Mouse (Mus musculus): ENCODE results near the gene P2rx7. TPM values are rescaled to one million over a fixed set of nuclear protein-coding genes. Genes with fewer than 3 reads are reported as not detected.

Gene P2rx7
- polyA plus RNA-seq, 1 experiment from 2014 or later = 0.63 TPM

- H3K27ac ChIP-seq (replicated peaks) = no peak overlapping the region
- no peaks in the 10 kb centered on the region for H3K9me3 ChIP-seq (replicated peaks)
- H3K36me3 ChIP-seq = no peaks in the 10 kb centered on the region
- H3K4me3 ChIP-seq = no peak overlapping the region
- 87% methylated on average over 8 of the region's 8 CpGs for WGBS
- no peaks in the 10 kb centered on the region for H3K4me1 ChIP-seq
- H3K27me3 ChIP-seq (ENCODE audit: low read depth, poor library complexity, severe bottlenecking) = no peaks in the 10 kb centered on the region
- DNase-seq (ENCODE audit: low spot score) = no peak
These were observed 32.3 kb downstream of the P2rx7 start for GRCm38 (mm10) chr5:122676002-122676401.

GRCm38 (mm10) chr5:122677983-122678382, 34.3 kb downstream of the P2rx7 start:
- DNase-seq (ENCODE audit: low spot score) = no peak
- Histone ChIP-seq H3K9me3 (replicated peaks) (no peaks in the 10 kb centered on the region), H3K27ac (replicated peaks) (no peak overlapping the region), H3K27me3 (ENCODE audit: low read depth, poor library complexity, severe bottlenecking) (no peaks in the 10 kb centered on the region), H3K4me3 (no peak overlapping the region), H3K4me1 (no peaks in the 10 kb centered on the region), H3K36me3 (no peaks in the 10 kb centered on the region)
- WGBS = 95% methylated on average over 9 of the region's 9 CpGs

GRCm38 (mm10) chr5:122679881-122680280, 36.2 kb downstream of the P2rx7 start:
- 93% methylated on average over 8 of the region's 8 CpGs for WGBS
- Histone ChIP-seq H3K27me3 (ENCODE audit: low read depth, poor library complexity, severe bottlenecking) (no peaks in the 10 kb centered on the region), H3K4me1 (no peaks in the 10 kb centered on the region), H3K36me3 (no peaks in the 10 kb centered on the region), H3K4me3 (no peak overlapping the region), H3K9me3 (replicated peaks) (no peaks in the 10 kb centered on the region), H3K27ac (replicated peaks) (no peak overlapping the region)
- no peak for DNase-seq (ENCODE audit: low spot score)

GRCm38 (mm10) chr5:122681276-122681675, 37.6 kb downstream of the P2rx7 start:
- 82% methylated on average over 12 of the region's 12 CpGs for WGBS
- no peaks in the 10 kb centered on the region for H3K4me1 ChIP-seq
- H3K4me3 ChIP-seq = no peak overlapping the region
- no peak overlapping the region for H3K27ac ChIP-seq (replicated peaks)
- no peak for DNase-seq (ENCODE audit: low spot score)
- no peaks in the 10 kb centered on the region for H3K9me3 ChIP-seq (replicated peaks)
- H3K36me3 ChIP-seq = no peaks in the 10 kb centered on the region
- no peaks in the 10 kb centered on the region for H3K27me3 ChIP-seq (ENCODE audit: low read depth, poor library complexity, severe bottlenecking)

GRCm38 (mm10) chr5:122683926-122684325, 40.2 kb downstream of the P2rx7 start:
- H3K4me1 ChIP-seq = no peaks in the 10 kb centered on the region
- 83% methylated on average over 10 of the region's 10 CpGs for WGBS

GRCm38 (mm10) chr5:122687391-122687790, 43.7 kb downstream of the P2rx7 start:
- Histone ChIP-seq H3K36me3 (no peaks in the 10 kb centered on the region), H3K27ac (replicated peaks) (no peak overlapping the region), H3K4me1 (peaks cover under 1% of the 10 kb centered on the region; the same call in 1 of the 2 replicates), H3K4me3 (no peak overlapping the region), H3K9me3 (replicated peaks) (no peaks in the 10 kb centered on the region), H3K27me3 (ENCODE audit: low read depth, poor library complexity, severe bottlenecking) (no peaks in the 10 kb centered on the region)
- 86% methylated on average over 4 of the region's 4 CpGs for whole genome bisulfite sequencing
- DNase-seq (ENCODE audit: low spot score) = no peak

More at GRCm38 (mm10) chr5:122683926-122684325, 40.2 kb downstream of the P2rx7 start:
- Histone ChIP-seq H3K27ac (replicated peaks) (no peak overlapping the region), H3K4me3 (no peak overlapping the region), H3K9me3 (replicated peaks) (no peaks in the 10 kb centered on the region), H3K27me3 (ENCODE audit: low read depth, poor library complexity, severe bottlenecking) (no peaks in the 10 kb centered on the region), H3K36me3 (no peaks in the 10 kb centered on the region)
- DNase-seq (ENCODE audit: low spot score) = no peak

GRCm38 (mm10) chr5:122689153-122689552, 45.4 kb downstream of the P2rx7 start:
- Histone ChIP-seq H3K27me3 (ENCODE audit: low read depth, poor library complexity, severe bottlenecking) (no peaks in the 10 kb centered on the region), H3K9me3 (replicated peaks) (no peaks in the 10 kb centered on the region), H3K4me1 (peaks cover 17% of the 10 kb centered on the region), H3K36me3 (no peaks in the 10 kb centered on the region), H3K4me3 (no peak overlapping the region), H3K27ac (replicated peaks) (no peak overlapping the region)
- DNase-seq (ENCODE audit: low spot score) = no peak
- 92% methylated on average over 7 of the region's 7 CpGs for WGBS

- Histone ChIP-seq H3K4me3 (no peak overlapping the region), H3K36me3 (no peaks in the 10 kb centered on the region), H3K27ac (replicated peaks) (no peak overlapping the region), H3K27me3 (ENCODE audit: low read depth, poor library complexity, severe bottlenecking) (no peaks in the 10 kb centered on the region), H3K4me1 (peaks cover 17% of the 10 kb centered on the region), H3K9me3 (replicated peaks) (no peaks in the 10 kb centered on the region)
- no peak for DNase-seq (ENCODE audit: low spot score)
- WGBS = 61% methylated on average over 6 of the region's 6 CpGs
These were observed 46.8 kb downstream of the P2rx7 start for GRCm38 (mm10) chr5:122690486-122690885.

GRCm38 (mm10) chr5:122693431-122694207, 49.9 kb downstream of the P2rx7 start:
- 45% methylated on average over 13 of the region's 13 CpGs for WGBS
- H3K27ac ChIP-seq (replicated peaks) = peak overlapping the region; percentile 81
- H3K36me3 ChIP-seq = no peaks in the 10 kb centered on the region
- H3K27me3 ChIP-seq (ENCODE audit: low read depth, poor library complexity, severe bottlenecking) = no peaks in the 10 kb centered on the region
- peaks cover 17% of the 10 kb centered on the region for H3K4me1 ChIP-seq
- no peak overlapping the region for H3K4me3 ChIP-seq
- DNase-seq (ENCODE audit: low spot score) = peak; percentile 35
- no peaks in the 10 kb centered on the region for H3K9me3 ChIP-seq (replicated peaks)

- H3K27me3 ChIP-seq (ENCODE audit: low read depth, poor library complexity, severe bottlenecking) = no peaks in the 10 kb centered on the region
- no peaks in the 10 kb centered on the region for H3K36me3 ChIP-seq
- no peak for DNase-seq (ENCODE audit: low spot score)
- no peak overlapping the region for H3K4me3 ChIP-seq
- H3K9me3 ChIP-seq (replicated peaks) = no peaks in the 10 kb centered on the region
- H3K27ac ChIP-seq (replicated peaks) = no peak overlapping the region
- WGBS = 91% methylated on average over 8 of the region's 8 CpGs
- H3K4me1 ChIP-seq = peaks cover 17% of the 10 kb centered on the region
These were observed 51.8 kb downstream of the P2rx7 start for GRCm38 (mm10) chr5:122695516-122695915.

- H3K36me3 ChIP-seq = no peaks in the 10 kb centered on the region
- WGBS = 89% methylated on average over 10 of the region's 10 CpGs
- peaks cover 9% of the 10 kb centered on the region for H3K4me1 ChIP-seq
- H3K4me3 ChIP-seq = no peak overlapping the region
- no peak for DNase-seq (ENCODE audit: low spot score)
- no peak overlapping the region for H3K27ac ChIP-seq (replicated peaks)
- H3K9me3 ChIP-seq (replicated peaks) = no peaks in the 10 kb centered on the region
- H3K27me3 ChIP-seq (ENCODE audit: low read depth, poor library complexity, severe bottlenecking) = no peaks in the 10 kb centered on the region
These were observed 54.5 kb downstream of the P2rx7 start for GRCm38 (mm10) chr5:122698041-122698700.

- no peak overlapping the region for H3K27ac ChIP-seq (replicated peaks)
- no peaks in the 10 kb centered on the region for H3K36me3 ChIP-seq
- H3K9me3 ChIP-seq (replicated peaks) = no peaks in the 10 kb centered on the region
- peaks cover 4% of the 10 kb centered on the region for H3K4me1 ChIP-seq
- WGBS = 88% methylated on average over 9 of the region's 9 CpGs
- no peaks in the 10 kb centered on the region for H3K27me3 ChIP-seq (ENCODE audit: low read depth, poor library complexity, severe bottlenecking)
- DNase-seq (ENCODE audit: low spot score) = no peak
- no peak overlapping the region for H3K4me3 ChIP-seq
These were observed 55.0 kb downstream of the P2rx7 start for GRCm38 (mm10) chr5:122698701-122699060.

- no peaks in the 10 kb centered on the region for H3K9me3 ChIP-seq (replicated peaks)
- H3K27ac ChIP-seq (replicated peaks) = no peak overlapping the region
- H3K4me3 ChIP-seq = no peak overlapping the region
- 89% methylated on average over 12 of the region's 12 CpGs for WGBS
- no peaks in the 10 kb centered on the region for H3K27me3 ChIP-seq (ENCODE audit: low read depth, poor library complexity, severe bottlenecking)
- H3K36me3 ChIP-seq = no peaks in the 10 kb centered on the region
- no peaks in the 10 kb centered on the region for H3K4me1 ChIP-seq
- DNase-seq (ENCODE audit: low spot score) = no peak
These were observed 56.6 kb downstream of the P2rx7 start for GRCm38 (mm10) chr5:122700109-122700836.
